Mouse (Mus musculus) embryonic facial prominence, embryonic 15.5 days (tissue): ENCODE data around the gene Vti1a. TPM values are rescaled to one million over a fixed set of nuclear protein-coding genes. Genes with fewer than 3 reads are reported as not detected.

Source experiments
- ATAC-seq: fragments of 200-750 bp; cut with Nextera tagmentation; 2 replicates; pipeline ENCODE4 v1.8.0; 2017; ENCODE audit warnings: low read depth, moderate TSS enrichment; ENCODE audit not compliant: insufficient number of reproducible peaks, low FRiP score, low TSS enrichment
- H3K27ac ChIP-seq: fragments of 300-500 bp; sonication (generic); replicated peaks from 2 replicates; pipeline ENCODE4 v1.5.1; 2015; ENCODE audit warnings: mild to moderate bottlenecking, inconsistent platforms
- H3K27me3 ChIP-seq: fragments of 300-500 bp; sonication (generic); 2 replicates; pipeline ENCODE4 v1.6.1; 2015; ENCODE audit warnings: inconsistent platforms
- H3K36me3 ChIP-seq: fragments of 300-500 bp; sonication (generic); 2 replicates; pipeline ENCODE4 v1.6.1; 2015; ENCODE audit warnings: mild to moderate bottlenecking, inconsistent platforms
- H3K4me1 ChIP-seq: fragments of 300-500 bp; sonication (generic); 2 replicates; pipeline ENCODE4 v1.6.1; 2015; ENCODE audit warnings: inconsistent platforms
- H3K4me2 ChIP-seq: fragments of 300-500 bp; sonication (generic); replicated peaks from 2 replicates; pipeline ENCODE4 v1.6.1; 2015; ENCODE audit warnings: mild to moderate bottlenecking, inconsistent platforms
- H3K4me3 ChIP-seq: fragments of 300-500 bp; sonication (generic); replicated peaks from 2 replicates; pipeline ENCODE4 v1.5.1; 2015; ENCODE audit warnings: mild to moderate bottlenecking, inconsistent platforms
- H3K9ac ChIP-seq: fragments of 300-500 bp; sonication (generic); 2 replicates; pipeline ENCODE4 v1.6.1; 2015; ENCODE audit warnings: inconsistent platforms
- H3K9me3 ChIP-seq: fragments of 300-500 bp; sonication (generic); replicated peaks from 2 replicates; pipeline ENCODE4 v1.6.1; 2016; ENCODE audit warnings: inconsistent platforms
- WGBS: fragments of 180-500 bp; shearing (Covaris S2); methylation state at CpG from one replicate; pipeline ENCODE4 v1.1.7; 2015; 5-methylcytosine and 5-hydroxymethylcytosine counted together
- polyA plus RNA-seq: library from polyadenylated mRNA; unstranded; fragments of >200 nt; fragmentation: Nextera tagmentation; extraction: Ambion mirVana; gene quantifications from 2 replicates; pipeline ENCODE4 v1.2.1, GENCODE M21; 2015

Vti1a gene
- polyA plus RNA-seq, 1 experiment from 2014 or later, result 25.6 TPM

- Histone ChIP-seq H3K36me3 (peaks cover 41% of the 10 kb centered on the region), H3K27me3 (no peaks in the 10 kb centered on the region), H3K27ac (no peak overlapping the region), H3K9ac (no peak overlapping the region), H3K4me1 (peaks cover 6% of the 10 kb centered on the region; the same call in 1 of the 2 replicates), H3K9me3 (no peaks in the 10 kb centered on the region), H3K4me3 (no peak overlapping the region), H3K4me2 (no peak overlapping the region)
- 88% methylated on average over 2 of the region's 2 CpGs for WGBS
- no peak for ATAC-seq
Measured at GRCm38 (mm10) chr19:55292210-55292850, 23.8 kb upstream of the Vti1a start.

GRCm38 (mm10) chr19:55293175-55293574 lies 22.9 kb upstream of the Vti1a start:
- H3K9ac ChIP-seq, result no peak overlapping the region
- no peaks in the 10 kb centered on the region for H3K9me3 ChIP-seq
- H3K4me3 ChIP-seq, result no peak overlapping the region
- peaks cover 40% of the 10 kb centered on the region for H3K36me3 ChIP-seq
- H3K4me2 ChIP-seq, result no peak overlapping the region
- no peak overlapping the region for H3K27ac ChIP-seq
- no peaks in the 10 kb centered on the region for H3K27me3 ChIP-seq
- WGBS, result 40% methylated on average over 4 of the region's 4 CpGs
- H3K4me1 ChIP-seq, result peaks cover 6% of the 10 kb centered on the region; the same call in 1 of the 2 replicates
- ATAC-seq, result no peak

GRCm38 (mm10) chr19:55295075-55295474 lies 21.0 kb upstream of the Vti1a start:
- Histone ChIP-seq H3K4me2 (no peak overlapping the region), H3K4me3 (no peak overlapping the region), H3K27me3 (no peaks in the 10 kb centered on the region), H3K4me1 (peaks cover 6% of the 10 kb centered on the region; the same call in 1 of the 2 replicates), H3K36me3 (peaks cover 43% of the 10 kb centered on the region), H3K9me3 (no peaks in the 10 kb centered on the region), H3K9ac (no peak overlapping the region), H3K27ac (no peak overlapping the region)
- no peak for ATAC-seq
- 86% methylated on average over 9 of the region's 9 CpGs for WGBS

GRCm38 (mm10) chr19:55295556-55295955 lies 20.5 kb upstream of the Vti1a start:
- no peak for ATAC-seq
- Histone ChIP-seq H3K9ac (no peak overlapping the region), H3K27ac (no peak overlapping the region), H3K27me3 (no peaks in the 10 kb centered on the region), H3K36me3 (peaks cover 47% of the 10 kb centered on the region), H3K4me1 (peaks cover 6% of the 10 kb centered on the region; the same call in 1 of the 2 replicates), H3K4me2 (no peak overlapping the region), H3K9me3 (no peaks in the 10 kb centered on the region), H3K4me3 (no peak overlapping the region)
- 81% methylated on average over 3 of the region's 3 CpGs for WGBS

- H3K9ac ChIP-seq, result no peak overlapping the region
- H3K4me3 ChIP-seq, result no peak overlapping the region
- no peaks in the 10 kb centered on the region for H3K27me3 ChIP-seq
- WGBS, result 93% methylated on average over 2 of the region's 2 CpGs
- H3K9me3 ChIP-seq, result no peaks in the 10 kb centered on the region
- no peak overlapping the region for H3K4me2 ChIP-seq
- ATAC-seq, result no peak
- no peak overlapping the region for H3K27ac ChIP-seq
- H3K4me1 ChIP-seq, result peaks cover 6% of the 10 kb centered on the region; the same call in 1 of the 2 replicates
- H3K36me3 ChIP-seq, result peaks cover 55% of the 10 kb centered on the region
Measured at GRCm38 (mm10) chr19:55296301-55296700, 19.8 kb upstream of the Vti1a start.

GRCm38 (mm10) chr19:55297489-55297888 lies 18.6 kb upstream of the Vti1a start:
- no peak overlapping the region for H3K27ac ChIP-seq
- H3K36me3 ChIP-seq, result peaks cover 64% of the 10 kb centered on the region
- H3K9ac ChIP-seq, result no peak overlapping the region
- WGBS, result 92% methylated on average over 2 of the region's 2 CpGs
- ATAC-seq, result no peak
- H3K9me3 ChIP-seq, result no peaks in the 10 kb centered on the region
- no peak overlapping the region for H3K4me3 ChIP-seq
- H3K27me3 ChIP-seq, result no peaks in the 10 kb centered on the region
- no peak overlapping the region for H3K4me2 ChIP-seq
- peaks cover 6% of the 10 kb centered on the region; the same call in 1 of the 2 replicates for H3K4me1 ChIP-seq

- Histone ChIP-seq H3K27ac (no peak overlapping the region), H3K4me1 (peaks cover 6% of the 10 kb centered on the region; the same call in 1 of the 2 replicates), H3K9me3 (no peaks in the 10 kb centered on the region), H3K27me3 (no peaks in the 10 kb centered on the region), H3K4me3 (no peak overlapping the region), H3K9ac (no peak overlapping the region), H3K36me3 (peaks cover 69% of the 10 kb centered on the region), H3K4me2 (no peak overlapping the region)
- WGBS, result 74% methylated on average over 5 of the region's 5 CpGs
- no peak for ATAC-seq
Measured at GRCm38 (mm10) chr19:55297961-55298360, 18.1 kb upstream of the Vti1a start.

- 91% methylated on average over 1 of the region's 1 CpGs for WGBS
- no peak overlapping the region for H3K9ac ChIP-seq
- H3K27me3 ChIP-seq, result no peaks in the 10 kb centered on the region
- peaks cover 83% of the 10 kb centered on the region for H3K36me3 ChIP-seq
- no peak overlapping the region for H3K4me2 ChIP-seq
- no peak overlapping the region for H3K27ac ChIP-seq
- H3K4me1 ChIP-seq, result no peaks in the 10 kb centered on the region
- no peaks in the 10 kb centered on the region for H3K9me3 ChIP-seq
- ATAC-seq, result no peak
- H3K4me3 ChIP-seq, result no peak overlapping the region
Measured at GRCm38 (mm10) chr19:55299378-55299777, 16.7 kb upstream of the Vti1a start.

GRCm38 (mm10) chr19:55300525-55300924 lies 15.6 kb upstream of the Vti1a start:
- no peak for ATAC-seq
- no peaks in the 10 kb centered on the region for H3K9me3 ChIP-seq
- H3K27ac ChIP-seq, result no peak overlapping the region
- 87% methylated on average over 3 of the region's 3 CpGs for WGBS
- H3K36me3 ChIP-seq, result peaks cover 74% of the 10 kb centered on the region
- H3K4me3 ChIP-seq, result no peak overlapping the region
- H3K9ac ChIP-seq, result no peak overlapping the region
- no peak overlapping the region for H3K4me2 ChIP-seq
- no peaks in the 10 kb centered on the region for H3K4me1 ChIP-seq
- H3K27me3 ChIP-seq, result no peaks in the 10 kb centered on the region

GRCm38 (mm10) chr19:55305024-55305423 lies 11.1 kb upstream of the Vti1a start:
- no peaks in the 10 kb centered on the region for H3K27me3 ChIP-seq
- H3K4me1 ChIP-seq, result no peaks in the 10 kb centered on the region
- no peak overlapping the region for H3K27ac ChIP-seq
- H3K36me3 ChIP-seq, result peaks cover 70% of the 10 kb centered on the region
- no peak overlapping the region for H3K9ac ChIP-seq
- H3K4me2 ChIP-seq, result no peak overlapping the region
- no peak for ATAC-seq
- H3K9me3 ChIP-seq, result no peaks in the 10 kb centered on the region
- no peak overlapping the region for H3K4me3 ChIP-seq

GRCm38 (mm10) chr19:55311874-55312273 lies 4.2 kb upstream of the Vti1a start:
- H3K27ac ChIP-seq, result no peak overlapping the region
- peaks cover 25% of the 10 kb centered on the region for H3K4me1 ChIP-seq
- H3K4me3 ChIP-seq, result no peak overlapping the region
- no peaks in the 10 kb centered on the region for H3K27me3 ChIP-seq
- no peak for ATAC-seq
- H3K4me2 ChIP-seq, result no peak overlapping the region
- H3K9me3 ChIP-seq, result no peaks in the 10 kb centered on the region
- H3K9ac ChIP-seq, result no peak overlapping the region
- peaks cover 50% of the 10 kb centered on the region for H3K36me3 ChIP-seq
- WGBS, result 89% methylated on average over 8 of the region's 8 CpGs

- 90% methylated on average over 2 of the region's 2 CpGs for WGBS
- no peak overlapping the region for H3K9ac ChIP-seq
- ATAC-seq, result no peak
- no peak overlapping the region for H3K4me2 ChIP-seq
- H3K27me3 ChIP-seq, result no peaks in the 10 kb centered on the region
- no peak overlapping the region for H3K27ac ChIP-seq
- H3K36me3 ChIP-seq, result peaks cover 41% of the 10 kb centered on the region
- no peaks in the 10 kb centered on the region for H3K9me3 ChIP-seq
- peaks cover 28% of the 10 kb centered on the region for H3K4me1 ChIP-seq
- no peak overlapping the region for H3K4me3 ChIP-seq
Measured at GRCm38 (mm10) chr19:55313649-55314048, 2.4 kb upstream of the Vti1a start.
